Mouse (Mus musculus): ENCODE data around the gene Cd52. TPM values are rescaled to one million over a fixed set of nuclear protein-coding genes. Genes with fewer than 3 reads are reported as not detected.

Cd52 gene
- polyA plus RNA-seq, 1 experiment from 2014 or later, result 20.3 TPM

- Histone ChIP-seq H3K27ac (replicated peaks) (0 out of 2 replicates have a peak overlapping the region, but pooled peaks have one; percentile 24), H3K4me3 (ENCODE audit: low read depth, low read length) (peak overlapping the region; percentile 20; the same call in 1 of the 2 replicates), H3K9me3 (ENCODE audit: control insufficient read depth, low read length) (no peaks in the 10 kb centered on the region), H3K4me1 (replicated peaks; ENCODE audit: control insufficient read depth, insufficient read depth) (no peaks in the 10 kb centered on the region), H3K27me3 (ENCODE audit: control insufficient read depth, insufficient read depth, low read length) (no peaks in the 10 kb centered on the region), H3K36me3 (ENCODE audit: control insufficient read depth, insufficient read depth, low read length) (no peaks in the 10 kb centered on the region), H3K9ac (ENCODE audit: low read length) (no peak overlapping the region), H3K4me2 (replicated peaks; ENCODE audit: low read depth) (peak overlapping the region; percentile 55)
- TF ChIP-seq CTCF (IDR thresholded peaks at IDR 0.05; ENCODE audit: low read depth) (no peak), EP300 (optimal IDR thresholded peaks at IDR 0.05) (no peak)
- DNase-seq (ENCODE audit: low spot score) (peak; percentile 97), ATAC-seq (ENCODE audit: low FRiP score, low TSS enrichment) (peak; percentile 96)
- WGBS, result under 1% methylated on average over 41 of the region's 41 CpGs
These were observed 13.0 kb downstream of the Cd52 start for GRCm38 (mm10) chr4:134081730-134082386.

- ATAC-seq (ENCODE audit: low FRiP score, low TSS enrichment) (no peak), DNase-seq (ENCODE audit: low spot score) (no peak)
- Histone ChIP-seq H3K36me3 (ENCODE audit: control insufficient read depth, insufficient read depth, low read length) (no peaks in the 10 kb centered on the region), H3K4me3 (ENCODE audit: low read depth, low read length) (no peak overlapping the region), H3K27ac (replicated peaks) (no peak overlapping the region), H3K9me3 (ENCODE audit: control insufficient read depth, low read length) (no peaks in the 10 kb centered on the region), H3K27me3 (ENCODE audit: control insufficient read depth, insufficient read depth, low read length) (no peaks in the 10 kb centered on the region), H3K4me1 (replicated peaks; ENCODE audit: control insufficient read depth, insufficient read depth) (no peaks in the 10 kb centered on the region), H3K9ac (ENCODE audit: low read length) (no peak overlapping the region), H3K4me2 (replicated peaks; ENCODE audit: low read depth) (no peak overlapping the region)
- no peak for TF ChIP-seq CTCF (IDR thresholded peaks at IDR 0.05; ENCODE audit: low read depth)
- TF ChIP-seq EP300 (optimal IDR thresholded peaks at IDR 0.05), result no peak
- WGBS, result 86% methylated on average over 4 of the region's 4 CpGs
These were observed 14.2 kb downstream of the Cd52 start for GRCm38 (mm10) chr4:134080674-134081073.

- H3K27me3 ChIP-seq (ENCODE audit: control insufficient read depth, insufficient read depth, low read length), result no peaks in the 10 kb centered on the region
- no peaks in the 10 kb centered on the region for H3K36me3 ChIP-seq (ENCODE audit: control insufficient read depth, insufficient read depth, low read length)
- DNase-seq (ENCODE audit: low spot score) (peak; percentile 74), ATAC-seq (ENCODE audit: low FRiP score, low TSS enrichment) (no peak)
- TF ChIP-seq EP300 (optimal IDR thresholded peaks at IDR 0.05) (no peak), CTCF (IDR thresholded peaks at IDR 0.05; ENCODE audit: low read depth) (peak; percentile 79)
- no peak overlapping the region for H3K9ac ChIP-seq (ENCODE audit: low read length)
- no peak overlapping the region for H3K27ac ChIP-seq (replicated peaks)
- no peak overlapping the region for H3K4me3 ChIP-seq (ENCODE audit: low read depth, low read length)
- H3K9me3 ChIP-seq (ENCODE audit: control insufficient read depth, low read length), result no peaks in the 10 kb centered on the region
- no peaks in the 10 kb centered on the region for H3K4me1 ChIP-seq (replicated peaks; ENCODE audit: control insufficient read depth, insufficient read depth)
- H3K4me2 ChIP-seq (replicated peaks; ENCODE audit: low read depth), result no peak overlapping the region
- 32% methylated on average over 3 of the region's 3 CpGs for WGBS
These were observed 16.2 kb downstream of the Cd52 start for GRCm38 (mm10) chr4:134078694-134079093.

DNA sequence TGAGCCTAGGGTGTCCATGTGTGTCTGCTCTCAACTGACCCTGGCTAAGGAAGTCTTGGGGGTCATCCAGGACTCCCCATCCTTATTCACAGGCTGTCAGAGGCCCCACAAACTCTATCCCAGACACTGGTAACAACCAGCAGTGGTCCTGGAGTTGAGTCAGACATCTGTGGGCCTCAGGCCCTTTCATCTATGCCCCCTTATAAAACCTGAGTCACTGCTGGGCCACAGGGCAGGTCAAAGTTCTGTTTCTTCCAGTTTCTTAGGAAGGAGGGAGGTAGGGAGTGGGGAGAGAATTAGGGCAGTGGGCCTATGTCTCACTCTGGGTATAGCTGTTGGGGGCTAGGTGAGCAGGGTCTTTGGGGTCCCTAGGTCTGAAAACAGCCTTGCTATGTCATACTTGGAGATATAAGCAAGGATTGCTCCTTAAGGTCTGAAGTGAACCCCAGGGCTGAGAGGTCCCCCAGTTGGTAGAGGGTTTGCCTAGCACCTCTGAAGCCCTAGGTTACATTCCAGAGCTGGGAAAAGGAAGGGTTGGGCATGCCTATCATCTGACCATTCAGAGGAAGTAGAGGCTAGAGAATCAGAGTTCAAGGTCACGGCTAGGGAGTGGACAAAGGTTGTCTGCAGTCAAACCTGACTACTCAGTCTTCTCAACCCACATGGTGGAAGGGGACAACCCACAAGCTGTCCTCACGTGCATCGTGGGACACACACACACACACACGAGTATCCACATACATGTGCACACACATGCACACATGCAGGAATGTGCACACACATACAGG lies 25.9 kb downstream of the Cd52 start:
- H3K9me3 ChIP-seq (ENCODE audit: control insufficient read depth, low read length), result no peaks in the 10 kb centered on the region
- H3K27ac ChIP-seq (replicated peaks), result peak overlapping the region; percentile 88; the same call in 1 of the 2 replicates
- no peak for TF ChIP-seq EP300 (optimal IDR thresholded peaks at IDR 0.05)
- DNase-seq (ENCODE audit: low spot score) (no peak), ATAC-seq (ENCODE audit: low FRiP score, low TSS enrichment) (no peak)
- H3K4me3 ChIP-seq (ENCODE audit: low read depth, low read length), result no peak overlapping the region
- 80% methylated on average over 4 of the region's 4 CpGs for WGBS
- H3K4me2 ChIP-seq (replicated peaks; ENCODE audit: low read depth), result no peak overlapping the region
- no peaks in the 10 kb centered on the region for H3K36me3 ChIP-seq (ENCODE audit: control insufficient read depth, insufficient read depth, low read length)
- no peak overlapping the region for H3K9ac ChIP-seq (ENCODE audit: low read length)
- no peaks in the 10 kb centered on the region for H3K27me3 ChIP-seq (ENCODE audit: control insufficient read depth, insufficient read depth, low read length)
- 0 out of 2 replicates have a peak, but pooled peaks cover 3% of the 10 kb centered on the region for H3K4me1 ChIP-seq (replicated peaks; ENCODE audit: control insufficient read depth, insufficient read depth)

GRCm38 (mm10) chr4:134067833-134068544 lies 26.9 kb downstream of the Cd52 start:
- TF ChIP-seq EP300 (optimal IDR thresholded peaks at IDR 0.05) (no peak), CTCF (IDR thresholded peaks at IDR 0.05; ENCODE audit: low read depth) (0 out of 2 replicates have a peak, but pooled peaks have one; percentile 5)
- Histone ChIP-seq H3K27me3 (ENCODE audit: control insufficient read depth, insufficient read depth, low read length) (no peaks in the 10 kb centered on the region), H3K4me2 (replicated peaks; ENCODE audit: low read depth) (no peak overlapping the region), H3K9ac (ENCODE audit: low read length) (no peak overlapping the region), H3K4me1 (replicated peaks; ENCODE audit: control insufficient read depth, insufficient read depth) (0 out of 2 replicates have a peak, but pooled peaks cover 3% of the 10 kb centered on the region), H3K36me3 (ENCODE audit: control insufficient read depth, insufficient read depth, low read length) (no peaks in the 10 kb centered on the region), H3K27ac (replicated peaks) (peak overlapping the region; percentile 88), H3K4me3 (ENCODE audit: low read depth, low read length) (no peak overlapping the region), H3K9me3 (ENCODE audit: control insufficient read depth, low read length) (no peaks in the 10 kb centered on the region)
- ATAC-seq (ENCODE audit: low FRiP score, low TSS enrichment) (peak; percentile 74), DNase-seq (ENCODE audit: low spot score) (peak; percentile 69)
- WGBS, result 63% methylated on average over 7 of the region's 7 CpGs

Measured in stomach, postnatal 0 days (tissue).